Mouse (Mus musculus) right cerebral cortex, postnatal 10 days (tissue): ENCODE data around the gene Olfr1058.
"Not testable (repeated sequence)": the region's sequence is repeated elsewhere in the genome, so short reads cannot be mapped to it uniquely, and the experiment has no call there.

Experiments
- DNase-seq, 2 experiments: peaks; one replicate each; pipeline ENCODE4 v3.0.0; 2021; ENCODE audit warnings: low spot score in 2 of 2

Gene Olfr1058

DNA sequence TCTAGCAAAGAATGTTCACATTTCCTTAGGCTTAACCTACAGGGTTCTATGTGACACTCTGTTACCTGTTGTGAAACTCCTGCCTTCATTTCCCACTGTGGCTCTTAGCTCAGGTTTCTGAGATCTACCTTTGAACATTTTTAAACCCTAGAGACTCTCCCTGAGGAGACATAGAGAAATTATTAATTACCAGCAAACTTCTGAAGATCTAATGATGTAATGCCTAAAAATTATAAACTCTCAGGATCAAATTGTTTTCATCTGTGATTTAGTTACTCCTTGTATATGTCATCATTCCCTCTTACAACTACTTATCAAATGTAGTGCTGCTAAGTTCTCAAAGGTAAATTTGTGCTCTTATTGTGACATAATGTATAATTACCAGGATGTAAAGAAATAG, at the start of gene Olfr1058:
Olfr1058 (minus strand) TSS at position 101 of the 400 bp plus-strand sequence.
- DNase-seq = not testable (repeated sequence)

DNA sequence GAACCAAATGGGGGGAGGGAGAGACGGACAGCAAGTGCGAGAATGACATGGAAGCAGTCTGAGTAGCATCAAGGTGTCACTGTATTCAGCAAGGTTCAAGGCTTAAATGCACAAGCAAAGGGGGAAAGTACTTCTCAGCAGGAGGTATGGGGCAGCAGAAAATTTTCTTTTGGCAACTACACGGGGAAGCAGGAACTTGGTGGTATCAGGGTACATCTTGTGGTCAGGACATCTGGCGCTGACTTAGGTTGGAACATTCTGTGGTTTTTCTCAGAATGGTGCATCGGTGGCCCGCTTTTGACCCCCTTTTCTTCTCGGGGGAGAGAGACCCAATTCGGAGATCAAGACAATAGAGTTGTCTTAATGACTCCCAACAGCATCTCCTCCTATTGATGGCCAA, 40.1 kb upstream of the Olfr1058 start:
- not testable (repeated sequence) for DNase-seq

DNA sequence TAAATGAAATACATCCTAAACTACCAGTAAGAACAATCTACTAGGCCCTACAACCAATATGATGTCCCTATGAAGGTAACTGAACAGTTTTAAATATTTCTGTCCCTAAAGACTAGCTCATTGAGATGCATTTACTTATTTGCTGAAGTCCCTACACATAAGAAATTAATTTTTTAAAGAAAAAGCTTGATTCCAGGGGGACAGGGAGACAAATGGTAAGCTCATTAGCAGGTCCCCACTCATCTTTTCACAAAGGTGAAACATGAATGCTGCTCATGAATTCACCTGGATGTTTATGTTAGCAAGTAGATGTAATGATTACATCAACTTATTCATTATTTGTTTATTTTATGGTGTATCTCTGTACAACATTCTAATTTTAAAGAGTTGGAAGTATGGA, 38.3 kb upstream of the Olfr1058 start, which contains the start of gene Olfr1062:
Olfr1062 (minus strand) TSS at position 101 of the 400 bp plus-strand sequence.
- not testable (repeated sequence) for DNase-seq

DNA sequence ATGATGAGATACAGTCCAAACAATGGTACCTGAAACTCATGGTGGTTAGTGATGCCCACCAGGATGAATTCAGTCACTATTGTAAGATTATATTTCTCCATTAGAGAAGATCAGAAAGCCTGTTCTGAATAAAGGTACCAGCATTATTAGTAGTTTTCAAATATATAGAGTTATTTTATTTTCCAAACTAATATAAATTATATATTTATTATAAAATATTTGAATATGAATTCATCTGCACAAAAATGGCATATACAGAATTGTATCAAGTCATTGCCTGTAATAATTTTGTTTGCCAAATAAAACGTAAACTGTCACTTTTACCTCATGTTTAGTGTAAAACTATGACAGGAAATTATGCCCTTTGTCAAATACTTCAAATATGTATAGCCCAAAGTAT, 25.6 kb upstream of the Olfr1058 start, which contains the start of gene Olfr1061:
Olfr1061 (minus strand) TSS at position 101 of the 400 bp plus-strand sequence.
- DNase-seq = no peak

DNA sequence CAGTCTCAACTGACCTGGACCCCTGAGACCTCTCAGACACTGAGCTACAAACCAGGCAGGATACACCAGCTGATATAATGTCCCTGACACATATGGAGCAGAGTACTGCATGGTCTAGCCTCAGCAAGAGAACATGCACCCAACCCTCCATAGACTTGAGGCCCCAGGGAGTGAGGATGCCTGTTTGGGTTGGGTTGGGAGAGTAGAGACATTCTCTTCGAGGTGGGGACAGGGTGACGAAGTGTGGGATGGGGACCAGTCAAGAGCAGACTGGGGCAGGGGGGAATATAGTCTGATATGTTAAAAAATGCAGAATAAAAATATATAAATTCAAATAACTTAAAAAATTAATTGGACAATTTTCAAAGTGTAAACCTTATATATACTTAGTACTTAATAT, 6.8 kb upstream of the Olfr1058 start:
- no peak for DNase-seq

DNA sequence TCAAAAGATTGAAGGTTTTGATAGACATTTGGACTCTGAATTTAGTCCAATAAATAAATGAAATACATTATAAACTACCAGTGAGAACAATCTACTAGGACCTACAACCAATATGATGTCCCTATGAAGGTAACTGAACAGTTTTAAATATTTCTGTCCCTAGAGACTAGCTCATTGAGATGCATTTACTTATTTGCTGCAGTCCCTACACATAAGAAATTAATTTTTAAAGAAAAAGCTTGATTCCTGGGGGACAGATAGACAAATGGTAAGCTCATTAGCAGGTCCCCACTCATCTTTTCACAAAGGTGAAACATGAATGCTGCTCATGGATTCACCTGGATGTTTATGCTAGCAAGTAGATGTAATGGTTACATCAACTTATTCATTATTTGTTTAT, 10.1 kb downstream of the Olfr1058 start, which contains the start of gene Olfr1057:
Olfr1057 (minus strand) TSS at position 101 of the 400 bp plus-strand sequence.
- DNase-seq = no peak

DNA sequence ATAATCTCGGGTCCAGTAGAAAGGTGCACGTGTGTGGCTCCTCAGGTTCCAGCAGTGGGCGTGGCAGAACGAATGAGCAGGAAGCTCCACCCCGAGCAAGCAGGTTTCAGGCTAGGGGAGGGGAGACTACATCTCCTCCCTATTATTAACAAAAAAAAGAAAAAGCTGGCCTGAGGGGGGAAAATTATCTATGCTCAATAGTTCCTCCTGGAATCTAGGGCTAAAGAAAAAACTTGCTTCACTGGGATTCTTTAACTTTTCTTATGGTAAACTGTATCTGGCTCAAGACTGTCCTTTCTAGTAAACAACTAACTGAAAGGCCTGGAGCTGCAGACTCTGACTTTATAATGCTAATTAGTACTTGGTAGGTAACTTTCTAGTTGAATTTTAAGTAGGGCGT, 22.0 kb downstream of the Olfr1058 start:
- not testable (repeated sequence) for DNase-seq

DNA sequence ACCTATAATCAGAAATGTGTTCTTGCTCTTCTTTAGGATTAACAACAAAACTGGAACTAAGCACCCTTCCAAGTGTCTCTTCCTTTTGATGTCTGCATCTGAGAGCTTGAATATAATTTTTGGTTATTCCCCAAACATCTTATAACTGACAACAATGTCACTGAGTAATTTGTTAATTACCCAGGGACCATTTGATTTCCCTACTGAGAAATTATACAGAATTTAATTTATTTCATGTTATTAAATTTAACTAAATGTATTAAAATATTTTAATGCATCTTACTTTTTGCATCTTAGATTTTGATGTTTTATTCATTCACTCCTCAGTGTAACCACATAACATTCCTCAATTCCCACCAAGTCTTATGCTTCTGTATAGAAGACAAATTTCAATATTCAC, 26.0 kb downstream of the Olfr1058 start, which contains the start of gene Olfr1056:
Olfr1056 (minus strand) TSS at position 101 of the 400 bp plus-strand sequence.
- DNase-seq = no peak

DNA sequence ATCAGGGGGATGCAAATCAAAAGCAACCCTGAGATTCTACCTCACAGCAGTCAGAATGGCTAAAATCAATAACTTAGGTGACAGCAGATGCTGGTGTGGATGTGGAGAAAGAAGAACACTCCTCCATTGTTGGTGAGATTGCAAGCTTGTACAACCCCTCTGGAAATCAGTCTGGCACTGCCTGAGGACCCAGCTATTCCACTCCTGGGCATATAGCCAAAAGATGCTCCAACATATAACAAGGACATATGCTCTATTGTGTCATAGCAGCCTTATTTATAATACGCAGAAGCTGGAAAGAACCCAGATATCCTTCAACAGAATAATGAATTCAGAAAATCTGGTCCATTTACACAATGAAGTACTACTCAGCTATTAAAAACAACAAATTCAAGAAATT, 36.6 kb downstream of the Olfr1058 start:
- not testable (repeated sequence) for DNase-seq

DNA sequence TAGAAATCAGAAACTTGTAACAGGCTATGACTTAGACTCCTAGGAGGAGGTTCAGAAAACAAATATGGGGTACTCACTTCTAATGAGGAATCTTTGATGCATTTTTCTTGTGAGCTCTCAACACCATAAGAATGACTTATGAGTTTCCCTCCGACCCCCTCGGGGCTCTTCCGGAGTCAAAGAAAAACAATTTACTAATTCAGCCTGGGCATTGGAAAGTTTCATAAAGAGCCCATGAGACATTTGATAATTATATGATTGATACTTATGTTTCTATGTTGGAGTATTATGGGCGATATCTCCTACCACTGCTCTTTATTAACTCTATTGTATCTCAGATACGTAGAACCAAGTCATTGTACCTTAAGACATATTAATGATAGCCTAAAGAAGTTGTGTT, 38.2 kb downstream of the Olfr1058 start, which contains the start of gene Olfr1055:
Olfr1055 (minus strand) TSS at position 101 of the 400 bp plus-strand sequence.
- DNase-seq = no peak

DNA sequence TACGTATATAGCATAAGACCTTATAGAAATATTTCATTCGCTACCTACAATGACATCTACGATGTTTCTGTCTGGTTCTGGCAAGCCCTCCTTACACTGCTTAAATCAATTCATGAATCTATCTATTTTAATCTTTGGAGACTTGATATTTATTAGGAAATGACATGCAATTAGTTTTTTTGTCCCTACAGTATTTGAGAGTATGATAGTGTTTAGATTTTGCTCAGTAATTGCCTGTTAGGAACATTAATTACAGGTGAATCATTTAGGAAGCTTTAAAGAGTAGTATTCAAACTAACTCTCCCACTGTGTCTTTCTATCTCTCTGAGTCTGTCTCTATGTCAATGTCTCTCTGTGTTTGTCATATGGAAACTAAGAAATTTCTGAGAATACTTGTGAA, 53.0 kb downstream of the Olfr1058 start, which contains the start of gene Olfr1054:
Olfr1054 (minus strand) TSS at position 101 of the 400 bp plus-strand sequence.
- no peak for DNase-seq
